Mouse (Mus musculus) heart, postnatal 0 days (tissue): ENCODE measurements around the gene Slit1.

Experiments used
- CTCF ChIP-seq: IDR thresholded peaks from 2 replicates; pipeline ENCODE4 v1.5.1; 2016; ENCODE audit warnings: antibody characterized with exemption, control low read depth, low read depth
- EP300 ChIP-seq: IDR thresholded peaks from 2 replicates; pipeline ENCODE4 v1.6.1; 2016; ENCODE audit warnings: antibody characterized with exemption, low read depth

DNA sequence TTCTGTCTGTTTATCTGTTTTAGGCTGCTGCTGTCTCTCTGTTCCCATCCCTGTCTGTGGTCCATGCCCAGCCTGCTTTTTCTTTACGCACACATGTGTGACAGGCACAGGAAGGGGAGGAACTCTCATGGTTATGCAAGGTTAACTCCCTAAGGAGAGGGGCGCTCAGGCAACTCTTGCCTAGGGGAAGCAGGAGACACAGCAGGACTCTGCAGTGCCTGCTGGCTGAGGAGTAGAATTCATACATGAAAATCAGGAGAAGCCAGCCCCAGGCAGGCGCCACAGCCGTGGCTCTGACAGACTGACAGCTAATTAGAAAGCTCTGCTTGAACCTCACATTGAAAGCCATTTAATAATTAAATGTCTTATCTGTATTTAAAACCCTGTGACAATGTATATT is 70.6 kb downstream of the Slit1 start:
- TF ChIP-seq CTCF (no peak), EP300 (no peak)
